Mouse (Mus musculus) skeletal muscle tissue, adult 2 months (tissue): ENCODE measurements around the gene Kifc5b.
A peak's percentile ranks its signal among the peaks of the same experiment; 100 is the strongest.

Source experiments
- DNase-seq: peaks from one replicate; pipeline ENCODE4 v3.0.0-alpha.2; 2012; ENCODE audit warnings: low read depth, low spot score

The Kifc5b gene

GRCm38 (mm10) chr17:26947231-26948100 is 30.6 kb downstream of the Kifc5b start:
- DNase-seq = no peak

GRCm38 (mm10) chr17:26948316-26949050 is 31.6 kb downstream of the Kifc5b start:
- DNase-seq = no peak

DNA sequence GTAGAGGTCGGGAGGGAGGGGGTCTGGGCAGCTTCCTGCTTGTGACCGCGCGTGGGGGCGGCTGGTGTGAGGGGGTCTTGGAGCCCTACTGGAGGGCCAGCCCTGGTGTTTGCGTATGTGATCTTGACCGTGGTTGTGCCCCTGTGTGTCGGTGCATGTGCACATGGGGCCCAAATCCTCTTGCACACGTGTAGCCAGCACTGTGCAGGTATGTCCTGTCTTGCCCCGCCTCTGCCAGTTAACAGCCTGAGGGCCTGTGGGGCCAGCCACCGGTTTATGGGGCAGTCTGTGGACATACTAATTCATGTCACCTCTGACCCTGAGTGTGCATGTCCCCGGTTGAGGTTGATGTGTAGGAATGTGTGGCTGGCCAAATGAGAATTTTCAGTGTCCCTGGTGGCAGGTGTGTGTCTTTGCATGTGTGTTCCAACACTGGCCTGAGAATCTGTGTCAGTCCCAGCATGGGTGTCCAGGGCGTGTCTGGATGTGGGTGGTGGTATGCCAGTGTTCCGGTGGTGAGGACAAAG is 32.2 kb downstream of the Kifc5b start:
- DNase-seq = no peak

DNA sequence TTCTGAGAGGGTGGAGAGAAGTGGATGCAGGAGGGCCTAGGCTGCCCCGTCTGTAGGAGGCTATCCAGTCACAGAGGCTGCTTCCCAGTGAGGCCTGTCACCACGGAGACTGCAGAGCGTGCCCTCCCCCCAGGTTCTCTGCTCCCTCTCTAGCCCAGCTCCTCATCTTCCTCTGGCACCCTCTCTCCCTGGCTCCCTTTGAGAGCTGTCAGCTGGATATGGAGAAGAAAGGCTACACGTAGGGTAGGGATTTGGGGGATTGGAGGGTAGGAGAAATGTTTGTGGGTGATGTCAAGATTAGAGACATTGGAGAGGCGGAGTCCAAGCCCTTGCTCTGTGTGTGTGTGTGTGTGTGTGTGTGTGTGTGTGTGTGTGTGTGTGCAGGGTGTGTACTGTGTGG is 33.0 kb downstream of the Kifc5b start:
- DNase-seq = no peak

- DNase-seq = no peak
Measured at GRCm38 (mm10) chr17:26950560-26951288, 33.8 kb downstream of the Kifc5b start.

- DNase-seq = peak; percentile 35
Measured at GRCm38 (mm10) chr17:26951406-26951805, 34.5 kb downstream of the Kifc5b start.

DNA sequence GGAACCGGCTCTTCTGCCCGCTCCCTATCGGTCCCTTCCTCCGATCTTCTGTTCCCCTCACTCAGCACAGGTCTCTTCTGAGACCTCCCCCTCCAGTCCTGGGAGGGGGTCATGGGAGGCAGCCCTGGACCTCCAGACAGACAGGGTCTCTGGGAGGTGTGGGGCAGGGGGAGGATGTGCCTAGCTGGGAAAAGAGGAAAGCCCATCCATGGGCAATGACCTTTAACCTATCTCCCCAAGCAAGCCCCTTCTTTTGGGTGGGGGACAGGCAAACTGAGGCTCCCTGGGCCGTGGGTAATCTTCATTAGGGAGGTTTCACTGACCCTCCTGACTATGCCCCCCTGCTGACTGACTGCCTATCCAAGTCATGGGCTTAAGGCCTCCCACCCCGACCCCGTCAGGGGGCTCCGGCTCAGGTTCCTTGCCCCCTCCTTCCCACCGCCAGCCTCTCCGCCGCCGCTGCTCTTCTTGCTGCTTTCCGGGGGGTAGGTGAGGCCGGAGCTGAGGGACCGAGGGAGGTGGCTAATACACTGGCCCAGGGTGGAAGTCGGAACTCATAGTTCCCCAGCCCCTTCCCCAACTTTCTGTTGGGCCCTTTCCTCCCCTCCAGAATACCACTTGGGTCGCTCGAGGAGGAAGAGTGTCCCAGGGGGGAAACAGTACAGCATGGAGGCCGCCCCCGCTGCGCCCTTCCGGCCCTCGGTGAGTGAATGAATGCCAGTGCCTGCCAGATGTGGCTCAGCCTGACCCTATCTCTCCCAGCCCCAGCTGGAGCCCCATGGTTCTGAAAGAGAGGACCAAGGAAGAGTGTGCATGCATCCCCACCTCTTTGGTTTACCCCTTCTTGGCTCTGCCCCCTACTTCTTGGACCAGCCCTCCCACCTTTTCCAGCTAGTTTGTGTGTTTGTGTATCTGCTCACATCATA is 35.3 kb downstream of the Kifc5b start:
- no peak for DNase-seq

GRCm38 (mm10) chr17:26953201-26953600 is 36.3 kb downstream of the Kifc5b start:
- no peak for DNase-seq

DNA sequence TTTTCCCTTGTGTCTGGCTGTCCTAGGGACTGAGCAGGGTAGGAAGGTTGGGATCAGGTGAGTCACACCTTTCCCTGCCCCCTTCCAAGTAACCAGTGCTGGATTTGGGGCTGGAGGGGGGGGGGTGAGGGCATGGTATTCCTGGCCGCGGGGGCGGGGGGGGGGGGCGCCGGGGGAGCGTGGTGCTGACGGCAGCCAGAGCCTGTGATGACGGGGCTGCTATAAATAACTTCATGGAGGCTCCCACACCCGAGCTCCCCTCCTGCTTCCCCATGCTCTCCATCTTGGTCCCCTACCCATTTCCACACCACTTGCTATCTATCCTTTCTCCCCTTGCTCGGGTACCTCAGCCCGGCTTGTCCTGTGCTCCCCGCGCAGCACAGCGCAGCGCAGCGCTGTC is 36.8 kb downstream of the Kifc5b start:
- DNase-seq = no peak

DNA sequence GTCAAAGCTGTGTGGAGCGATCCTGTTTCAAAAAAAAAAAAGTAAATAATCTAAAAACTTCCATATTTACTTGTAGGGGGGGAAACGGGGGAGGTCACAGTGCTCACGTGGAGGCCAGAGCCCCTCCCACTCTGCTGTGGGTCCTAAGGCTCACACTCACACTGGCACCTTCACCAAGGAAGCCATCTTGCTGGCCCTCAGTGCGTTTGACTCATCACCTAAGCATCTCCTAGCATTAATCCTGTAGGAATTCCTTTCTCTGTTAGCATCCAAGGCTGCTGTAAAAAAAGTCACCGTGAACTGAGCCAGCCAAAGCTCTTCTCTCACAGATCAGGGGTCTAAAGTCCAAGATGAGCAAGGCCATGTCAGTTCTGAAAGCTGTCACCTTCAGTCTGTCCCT is 39.4 kb downstream of the Kifc5b start:
- no peak for DNase-seq

DNA sequence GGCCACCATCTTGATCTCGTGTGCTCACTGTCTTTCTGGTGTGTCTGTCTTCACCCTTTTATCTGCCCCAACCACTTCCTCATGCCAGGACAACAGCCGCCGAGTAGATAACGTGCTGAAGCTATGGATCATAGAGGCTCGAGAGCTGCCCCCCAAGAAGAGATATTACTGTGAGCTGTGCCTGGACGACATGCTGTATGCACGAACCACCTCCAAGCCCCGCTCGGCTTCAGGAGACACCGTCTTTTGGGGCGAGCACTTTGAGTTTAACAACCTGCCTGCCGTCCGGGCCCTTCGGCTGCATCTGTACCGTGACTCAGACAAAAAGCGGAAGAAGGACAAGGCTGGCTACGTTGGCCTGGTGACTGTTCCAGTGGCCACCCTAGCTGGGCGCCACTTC is 40.0 kb downstream of the Kifc5b start:
- no peak for DNase-seq

- DNase-seq = no peak
Measured at GRCm38 (mm10) chr17:26957872-26958271, 41.0 kb downstream of the Kifc5b start.

DNA sequence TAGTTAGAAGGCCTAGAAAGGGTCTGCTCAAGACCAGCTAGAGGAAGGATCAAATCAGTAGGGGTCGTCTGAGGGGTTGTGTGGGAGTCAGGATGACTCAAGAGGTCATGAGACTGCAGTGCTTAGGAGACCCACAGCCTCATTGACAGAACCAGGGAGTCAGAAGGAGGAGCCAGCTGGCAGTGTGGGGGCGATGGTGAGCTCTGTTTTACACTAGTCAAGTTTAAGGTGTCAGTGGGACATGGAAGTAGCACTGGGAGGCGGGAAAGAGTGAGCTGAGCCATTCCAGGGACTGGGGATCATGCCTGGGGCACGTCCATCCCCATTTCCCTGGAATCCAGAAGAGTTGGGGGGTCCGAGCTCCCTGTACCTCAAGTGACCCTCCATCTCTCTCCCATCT is 42.0 kb downstream of the Kifc5b start:
- no peak for DNase-seq

GRCm38 (mm10) chr17:26959815-26960214 is 42.9 kb downstream of the Kifc5b start:
- DNase-seq = no peak

DNA sequence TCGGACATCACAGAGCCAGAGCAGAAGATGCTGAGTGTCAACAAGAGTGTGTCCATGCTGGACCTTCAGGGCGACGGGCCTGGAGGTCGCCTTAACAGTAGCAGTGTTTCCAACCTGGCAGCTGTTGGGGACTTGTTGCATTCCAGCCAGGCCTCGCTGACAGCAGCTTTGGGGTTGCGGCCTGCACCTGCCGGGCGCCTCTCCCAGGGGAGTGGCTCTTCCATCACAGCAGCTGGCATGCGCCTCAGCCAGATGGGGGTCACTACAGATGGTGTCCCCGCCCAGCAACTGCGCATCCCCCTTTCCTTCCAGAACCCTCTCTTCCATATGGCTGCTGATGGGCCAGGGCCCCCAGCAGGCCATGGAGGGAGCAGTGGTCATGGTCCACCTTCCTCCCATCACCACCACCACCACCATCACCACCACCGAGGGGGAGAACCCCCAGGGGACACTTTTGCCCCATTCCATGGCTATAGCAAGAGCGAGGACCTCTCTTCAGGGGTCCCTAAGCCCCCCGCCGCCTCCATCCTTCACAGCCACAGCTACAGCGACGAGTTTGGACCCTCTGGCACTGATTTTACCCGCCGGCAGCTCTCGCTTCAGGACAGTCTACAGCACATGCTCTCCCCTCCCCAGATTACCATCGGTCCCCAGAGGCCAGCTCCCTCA is 44.8 kb downstream of the Kifc5b start:
- no peak for DNase-seq

GRCm38 (mm10) chr17:26966993-26967392 is 50.1 kb downstream of the Kifc5b start:
- no peak for DNase-seq

DNA sequence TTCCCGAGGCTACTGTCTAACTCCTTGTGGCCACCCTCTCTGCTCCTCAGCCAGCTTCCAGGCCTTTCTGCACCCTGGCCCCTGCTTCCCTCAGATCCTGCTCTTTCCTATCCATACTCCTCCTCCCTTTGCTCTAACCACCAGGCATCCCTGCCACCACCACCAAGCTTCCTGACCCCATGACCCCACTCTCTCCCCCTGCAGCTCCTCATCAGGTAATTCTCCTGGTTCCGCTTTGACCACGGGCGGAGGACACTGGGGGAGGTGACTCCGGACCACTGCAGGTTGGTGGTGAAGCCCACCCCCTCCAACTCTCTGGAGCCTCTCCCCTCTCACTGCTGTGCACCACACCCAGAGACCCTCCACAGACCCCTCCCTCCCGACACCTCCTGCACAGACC is 50.6 kb downstream of the Kifc5b start:
- no peak for DNase-seq

- DNase-seq = no peak
Measured at GRCm38 (mm10) chr17:26968200-26968611, 51.3 kb downstream of the Kifc5b start.

GRCm38 (mm10) chr17:26969257-26969656 is 52.4 kb downstream of the Kifc5b start:
- no peak for DNase-seq

DNA sequence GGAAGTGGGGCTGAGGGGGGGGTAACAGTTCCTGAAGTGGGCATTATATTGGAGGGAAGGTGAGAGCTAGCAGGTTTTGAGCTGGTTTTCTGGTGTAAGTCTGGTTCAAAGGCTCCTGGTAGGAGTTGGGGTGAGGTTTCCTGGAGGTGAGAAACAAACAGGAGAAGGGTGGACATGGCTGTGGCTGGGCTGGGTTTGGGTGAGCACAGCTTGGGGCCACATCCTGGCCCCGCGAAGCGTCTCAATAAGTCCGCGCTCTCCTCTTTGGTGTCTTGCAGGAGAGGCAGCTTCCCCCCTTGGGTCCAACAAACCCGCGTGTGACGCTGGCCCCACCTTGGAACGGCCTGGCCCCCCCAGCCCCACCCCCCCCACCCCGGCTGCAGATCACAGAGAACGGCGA is 53.3 kb downstream of the Kifc5b start:
- DNase-seq = no peak
